Mouse (Mus musculus): ENCODE data around the gene Shank2. TPM values are rescaled to one million over a fixed set of nuclear protein-coding genes. Genes with fewer than 3 reads are reported as not detected.

Gene Shank2
- polyA plus RNA-seq, 1 experiment from 2014 or later = 9.7 TPM

DNA sequence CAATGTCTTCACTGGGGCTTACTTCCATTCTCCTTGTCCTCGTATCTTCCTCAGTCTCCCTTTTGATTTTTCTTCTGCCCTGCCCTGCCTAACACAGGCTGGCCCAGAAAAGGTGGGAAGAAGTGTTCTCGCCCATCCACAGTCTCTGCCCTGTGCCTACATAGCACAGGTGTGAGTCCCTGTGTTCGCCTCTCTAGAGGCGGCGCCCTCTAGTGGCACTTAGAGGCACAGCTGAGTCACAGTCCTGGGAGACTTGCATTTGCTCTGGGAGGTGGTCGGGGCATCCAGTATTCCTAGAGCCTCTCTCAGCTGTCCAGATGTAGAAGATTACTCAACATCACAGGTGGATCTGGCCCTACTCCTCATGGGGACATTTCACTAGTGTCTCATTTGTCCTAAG, 179.2 kb downstream of the Shank2 start:
- WGBS = 18% methylated on average over 6 of the region's 6 CpGs
- H3K4me2 ChIP-seq (ENCODE audit: low read length) = no peak overlapping the region
- H3K9ac ChIP-seq (replicated peaks; ENCODE audit: low read depth, low read length) = no peak overlapping the region
- no peak overlapping the region for H3K27ac ChIP-seq (ENCODE audit: low read length)
- no peaks in the 10 kb centered on the region for H3K9me3 ChIP-seq (ENCODE audit: control insufficient read depth, low read length)
- peaks cover 14% of the 10 kb centered on the region for H3K4me1 ChIP-seq (replicated peaks; ENCODE audit: control insufficient read depth, insufficient read depth, low read length)
- peak; percentile 74 for ATAC-seq
- H3K4me3 ChIP-seq (replicated peaks; ENCODE audit: low read length) = no peak overlapping the region
- H3K36me3 ChIP-seq (ENCODE audit: control insufficient read depth, insufficient read depth) = no peaks in the 10 kb centered on the region
- no peaks in the 10 kb centered on the region for H3K27me3 ChIP-seq (replicated peaks; ENCODE audit: control insufficient read depth, insufficient read depth, low read length)

DNA sequence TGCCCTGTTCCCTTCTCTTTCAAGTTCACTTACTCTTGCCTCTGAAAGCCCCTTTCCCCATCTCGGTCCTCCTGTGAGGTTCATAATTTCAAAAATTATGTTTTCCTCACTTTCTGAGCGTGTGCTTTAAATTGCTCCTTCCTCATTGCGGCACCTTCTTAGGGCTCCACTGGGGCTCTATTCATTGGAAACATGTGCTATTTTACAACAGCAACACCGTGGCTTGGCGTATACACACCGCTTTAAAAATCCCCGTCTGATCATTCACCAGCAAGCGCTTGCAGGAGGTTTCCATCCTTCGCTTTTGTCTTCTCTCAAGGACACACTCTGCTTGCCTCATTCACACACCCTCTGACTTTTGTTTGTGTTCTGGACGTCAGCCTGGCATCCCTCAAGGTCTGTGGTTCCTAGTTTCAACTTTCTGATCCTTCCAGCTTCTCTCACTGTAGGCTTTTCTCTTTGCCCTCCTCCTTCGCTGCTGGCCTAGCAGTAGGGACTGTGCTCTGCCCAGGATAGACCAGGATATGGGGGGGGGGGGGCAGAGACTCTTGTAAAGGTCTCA, 186.2 kb downstream of the Shank2 start:
- 0 out of 2 replicates have a peak, but pooled peaks cover 3% of the 10 kb centered on the region for H3K36me3 ChIP-seq (ENCODE audit: control insufficient read depth, insufficient read depth)
- no peak overlapping the region for H3K27ac ChIP-seq (ENCODE audit: low read length)
- 64% methylated on average over 11 of the region's 11 CpGs for WGBS
- no peak overlapping the region for H3K4me2 ChIP-seq (ENCODE audit: low read length)
- no peak overlapping the region for H3K4me3 ChIP-seq (replicated peaks; ENCODE audit: low read length)
- H3K27me3 ChIP-seq (replicated peaks; ENCODE audit: control insufficient read depth, insufficient read depth, low read length) = no peaks in the 10 kb centered on the region
- no peak for ATAC-seq
- no peak overlapping the region for H3K9ac ChIP-seq (replicated peaks; ENCODE audit: low read depth, low read length)
- no peaks in the 10 kb centered on the region for H3K4me1 ChIP-seq (replicated peaks; ENCODE audit: control insufficient read depth, insufficient read depth, low read length)
- no peaks in the 10 kb centered on the region for H3K9me3 ChIP-seq (ENCODE audit: control insufficient read depth, low read length)

DNA sequence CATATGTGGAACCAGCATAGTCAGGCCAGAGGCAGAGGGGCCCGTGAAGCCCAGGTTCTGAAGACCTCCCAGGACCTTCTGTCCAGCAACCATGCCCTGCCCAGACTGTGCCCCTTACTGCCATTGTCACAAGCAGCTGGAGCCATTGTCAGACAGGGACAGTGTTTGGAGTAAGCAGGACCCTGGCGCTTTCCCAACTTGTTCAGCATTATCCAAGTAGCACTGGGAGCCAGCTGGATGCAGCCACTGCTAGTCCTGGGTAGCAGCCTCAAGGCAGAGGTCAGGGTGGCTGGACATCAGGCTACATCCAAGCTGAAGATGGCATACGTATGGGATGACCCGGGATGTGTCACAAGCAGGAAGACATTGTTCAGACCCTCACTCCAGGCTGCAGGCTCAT, 187.7 kb downstream of the Shank2 start:
- no peaks in the 10 kb centered on the region for H3K4me1 ChIP-seq (replicated peaks; ENCODE audit: control insufficient read depth, insufficient read depth, low read length)
- 80% methylated on average over 4 of the region's 4 CpGs for WGBS
- H3K4me2 ChIP-seq (ENCODE audit: low read length) = no peak overlapping the region
- H3K9me3 ChIP-seq (ENCODE audit: control insufficient read depth, low read length) = no peaks in the 10 kb centered on the region
- H3K36me3 ChIP-seq (ENCODE audit: control insufficient read depth, insufficient read depth) = 0 out of 2 replicates have a peak, but pooled peaks cover 3% of the 10 kb centered on the region
- H3K9ac ChIP-seq (replicated peaks; ENCODE audit: low read depth, low read length) = no peak overlapping the region
- H3K4me3 ChIP-seq (replicated peaks; ENCODE audit: low read length) = no peak overlapping the region
- H3K27ac ChIP-seq (ENCODE audit: low read length) = no peak overlapping the region
- H3K27me3 ChIP-seq (replicated peaks; ENCODE audit: control insufficient read depth, insufficient read depth, low read length) = no peaks in the 10 kb centered on the region
- no peak for ATAC-seq

DNA sequence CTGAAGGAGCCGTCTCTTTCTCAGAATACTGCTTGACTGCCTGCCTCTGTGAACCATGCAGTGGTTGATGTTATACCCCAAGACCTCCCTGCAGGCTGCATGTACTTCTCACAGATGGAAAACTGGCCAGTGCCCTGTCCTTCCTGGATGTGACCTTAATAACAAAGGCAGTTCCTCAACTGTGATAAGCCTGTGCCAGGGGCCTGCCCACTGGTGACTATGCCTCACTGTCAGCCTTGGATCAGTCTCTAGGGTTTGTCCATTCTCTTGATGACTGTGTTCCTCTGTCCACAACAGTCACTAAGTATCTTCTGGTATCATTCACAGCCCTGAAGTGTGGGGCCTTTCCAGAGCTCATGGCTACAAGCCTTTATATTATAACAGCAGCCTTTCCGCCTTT, 196.8 kb downstream of the Shank2 start:
- Histone ChIP-seq H3K27ac (ENCODE audit: low read length) (no peak overlapping the region), H3K4me1 (replicated peaks; ENCODE audit: control insufficient read depth, insufficient read depth, low read length) (0 out of 2 replicates have a peak, but pooled peaks cover 2% of the 10 kb centered on the region), H3K27me3 (replicated peaks; ENCODE audit: control insufficient read depth, insufficient read depth, low read length) (no peaks in the 10 kb centered on the region), H3K9ac (replicated peaks; ENCODE audit: low read depth, low read length) (no peak overlapping the region), H3K4me2 (ENCODE audit: low read length) (no peak overlapping the region), H3K9me3 (ENCODE audit: control insufficient read depth, low read length) (no peaks in the 10 kb centered on the region), H3K36me3 (ENCODE audit: control insufficient read depth, insufficient read depth) (no peaks in the 10 kb centered on the region), H3K4me3 (replicated peaks; ENCODE audit: low read length) (no peak overlapping the region)
- 83% methylated on average over 2 of the region's 2 CpGs for WGBS
- no peak for ATAC-seq

DNA sequence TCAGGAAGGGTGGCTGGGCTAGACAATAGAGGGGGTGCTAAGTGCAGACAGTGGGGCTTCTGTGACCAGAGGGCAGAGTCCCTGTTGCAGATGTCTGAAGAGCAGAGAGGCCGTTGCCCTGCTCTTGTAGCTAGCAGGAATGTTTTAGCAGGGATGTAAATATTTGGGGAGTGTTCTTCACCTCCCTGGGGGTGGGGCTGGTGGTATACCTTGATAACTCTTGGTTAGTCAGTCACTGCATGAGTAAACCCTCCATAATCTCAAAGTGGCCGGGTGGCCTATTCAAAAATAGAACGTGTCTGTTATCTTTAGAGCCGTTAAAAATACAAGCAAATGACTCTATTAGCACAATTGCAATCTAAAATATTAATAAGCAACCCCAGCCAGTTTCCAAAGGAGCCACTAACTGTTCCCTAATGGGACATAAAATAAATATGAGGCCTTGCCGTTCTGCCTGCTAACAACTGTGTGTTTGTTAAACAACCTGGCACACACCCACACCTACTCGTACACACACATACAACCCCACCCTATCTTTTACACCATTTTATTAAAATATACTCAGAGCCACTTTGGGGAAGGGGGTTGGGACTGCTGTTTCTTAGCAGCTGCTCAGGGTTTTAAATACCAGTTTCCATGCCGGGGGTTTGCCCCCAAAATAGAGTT, 200.4 kb downstream of the Shank2 start:
- H3K27me3 ChIP-seq (replicated peaks; ENCODE audit: control insufficient read depth, insufficient read depth, low read length) = no peaks in the 10 kb centered on the region
- no peak overlapping the region for H3K4me3 ChIP-seq (replicated peaks; ENCODE audit: low read length)
- H3K9ac ChIP-seq (replicated peaks; ENCODE audit: low read depth, low read length) = no peak overlapping the region
- no peaks in the 10 kb centered on the region for H3K9me3 ChIP-seq (ENCODE audit: control insufficient read depth, low read length)
- H3K27ac ChIP-seq (ENCODE audit: low read length) = no peak overlapping the region
- ATAC-seq = no peak
- H3K4me2 ChIP-seq (ENCODE audit: low read length) = no peak overlapping the region
- H3K4me1 ChIP-seq (replicated peaks; ENCODE audit: control insufficient read depth, insufficient read depth, low read length) = peaks cover 10% of the 10 kb centered on the region
- WGBS = 79% methylated on average over 7 of the region's 7 CpGs
- H3K36me3 ChIP-seq (ENCODE audit: control insufficient read depth, insufficient read depth) = no peaks in the 10 kb centered on the region

DNA sequence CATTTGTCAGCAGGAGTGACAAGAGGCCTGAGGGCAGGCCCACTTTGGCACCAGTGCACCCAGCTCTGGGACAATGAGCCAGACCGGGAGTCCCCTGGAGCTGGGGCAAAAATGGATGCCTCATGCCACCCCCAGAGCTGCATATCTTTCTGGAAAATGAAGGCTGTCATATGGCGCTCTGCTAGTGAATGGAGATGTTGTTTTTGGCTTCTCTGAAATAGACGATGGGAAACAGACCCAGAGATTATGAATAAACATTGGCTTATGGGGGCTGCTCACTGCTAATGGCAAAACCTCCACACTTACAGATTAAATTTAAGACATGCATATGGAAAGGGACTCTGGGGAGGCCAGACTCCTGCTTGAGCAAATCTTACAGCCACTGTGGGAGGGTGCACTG, 202.6 kb downstream of the Shank2 start:
- 51% methylated on average over 3 of the region's 3 CpGs for WGBS
- H3K4me1 ChIP-seq (replicated peaks; ENCODE audit: control insufficient read depth, insufficient read depth, low read length) = peaks cover 10% of the 10 kb centered on the region
- peak overlapping the region; percentile 52 for H3K27ac ChIP-seq (ENCODE audit: low read length)
- peak; percentile 61 for ATAC-seq
- no peaks in the 10 kb centered on the region for H3K9me3 ChIP-seq (ENCODE audit: control insufficient read depth, low read length)
- H3K27me3 ChIP-seq (replicated peaks; ENCODE audit: control insufficient read depth, insufficient read depth, low read length) = no peaks in the 10 kb centered on the region
- no peaks in the 10 kb centered on the region for H3K36me3 ChIP-seq (ENCODE audit: control insufficient read depth, insufficient read depth)
- H3K4me2 ChIP-seq (ENCODE audit: low read length) = no peak overlapping the region; the same call in 1 of the 2 replicates
- H3K9ac ChIP-seq (replicated peaks; ENCODE audit: low read depth, low read length) = no peak overlapping the region
- no peak overlapping the region for H3K4me3 ChIP-seq (replicated peaks; ENCODE audit: low read length)

DNA sequence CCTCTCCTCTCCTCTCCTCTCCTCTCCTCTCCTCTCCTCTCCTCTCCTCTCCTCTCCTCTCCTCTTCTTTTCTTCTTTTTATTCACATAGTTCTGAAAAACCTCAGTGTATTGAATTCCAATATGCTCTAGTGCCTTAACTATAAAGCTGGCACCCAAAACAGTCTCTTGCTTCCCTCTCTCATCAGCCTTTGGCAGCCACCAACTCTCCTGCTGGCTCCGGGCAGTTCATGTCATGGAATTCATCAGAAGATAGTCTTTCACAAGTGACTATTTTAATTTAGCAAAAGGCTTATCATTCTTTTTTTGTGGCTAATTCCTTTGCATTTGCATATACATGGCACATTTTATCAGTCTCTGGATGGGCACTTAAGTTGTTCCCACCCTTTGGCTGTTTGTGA, 203.4 kb downstream of the Shank2 start:
- Histone ChIP-seq H3K4me1 (replicated peaks; ENCODE audit: control insufficient read depth, insufficient read depth, low read length) (peaks cover 10% of the 10 kb centered on the region), H3K27me3 (replicated peaks; ENCODE audit: control insufficient read depth, insufficient read depth, low read length) (no peaks in the 10 kb centered on the region), H3K9me3 (ENCODE audit: control insufficient read depth, low read length) (no peaks in the 10 kb centered on the region), H3K4me3 (replicated peaks; ENCODE audit: low read length) (no peak overlapping the region), H3K27ac (ENCODE audit: low read length) (no peak overlapping the region), H3K4me2 (ENCODE audit: low read length) (no peak overlapping the region), H3K36me3 (ENCODE audit: control insufficient read depth, insufficient read depth) (no peaks in the 10 kb centered on the region), H3K9ac (replicated peaks; ENCODE audit: low read depth, low read length) (no peak overlapping the region)
- no peak for ATAC-seq
- WGBS = 41% methylated on average over 1 of the region's 1 CpGs

DNA sequence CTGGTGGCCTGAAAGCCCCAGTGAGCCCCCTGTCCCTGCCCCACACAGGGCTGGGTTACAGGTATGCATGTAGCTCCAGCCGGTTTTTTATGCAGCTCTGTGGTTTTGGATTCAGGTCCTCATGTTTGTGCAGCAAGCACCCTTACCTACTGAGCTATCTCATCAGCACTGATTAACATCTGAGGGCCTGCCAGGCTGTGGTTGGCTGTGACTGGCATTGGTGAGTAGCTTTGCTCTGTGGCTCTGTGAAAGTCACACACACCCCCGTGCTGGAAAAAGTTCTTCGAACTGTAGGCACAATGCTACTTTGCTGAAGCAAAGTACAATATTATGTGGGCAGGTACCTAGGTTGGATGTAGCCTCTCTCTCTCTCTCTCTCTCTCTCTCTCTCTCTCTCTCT, 204.1 kb downstream of the Shank2 start:
- Histone ChIP-seq H3K9me3 (ENCODE audit: control insufficient read depth, low read length) (no peaks in the 10 kb centered on the region), H3K4me2 (ENCODE audit: low read length) (no peak overlapping the region), H3K27ac (ENCODE audit: low read length) (no peak overlapping the region), H3K36me3 (ENCODE audit: control insufficient read depth, insufficient read depth) (no peaks in the 10 kb centered on the region), H3K4me3 (replicated peaks; ENCODE audit: low read length) (no peak overlapping the region), H3K4me1 (replicated peaks; ENCODE audit: control insufficient read depth, insufficient read depth, low read length) (peaks cover 12% of the 10 kb centered on the region), H3K9ac (replicated peaks; ENCODE audit: low read depth, low read length) (no peak overlapping the region), H3K27me3 (replicated peaks; ENCODE audit: control insufficient read depth, insufficient read depth, low read length) (no peaks in the 10 kb centered on the region)
- WGBS = 83% methylated on average over 3 of the region's 3 CpGs
- no peak for ATAC-seq

DNA sequence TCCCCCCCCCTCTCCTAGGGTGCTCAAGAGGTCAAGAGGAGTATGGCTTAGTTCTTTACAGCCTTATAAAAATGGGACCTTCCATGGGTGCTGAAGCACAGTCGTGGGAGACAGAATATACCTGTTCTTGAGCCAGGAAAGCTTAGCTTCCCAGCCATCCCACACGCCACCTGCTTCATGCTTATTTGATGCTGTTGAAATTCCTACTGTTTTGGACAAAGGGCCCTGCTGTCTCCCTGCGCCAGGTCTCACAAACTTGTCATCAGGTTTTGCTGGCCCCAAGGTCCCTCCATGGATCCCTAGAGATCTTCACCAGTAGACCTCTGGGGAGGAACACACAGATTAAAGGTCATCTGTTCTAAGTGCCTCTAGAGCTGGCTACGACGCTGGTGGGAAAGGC, 204.5 kb downstream of the Shank2 start:
- Histone ChIP-seq H3K4me1 (replicated peaks; ENCODE audit: control insufficient read depth, insufficient read depth, low read length) (peaks cover 14% of the 10 kb centered on the region), H3K4me2 (ENCODE audit: low read length) (no peak overlapping the region), H3K9me3 (ENCODE audit: control insufficient read depth, low read length) (no peaks in the 10 kb centered on the region), H3K36me3 (ENCODE audit: control insufficient read depth, insufficient read depth) (no peaks in the 10 kb centered on the region), H3K9ac (replicated peaks; ENCODE audit: low read depth, low read length) (no peak overlapping the region), H3K27me3 (replicated peaks; ENCODE audit: control insufficient read depth, insufficient read depth, low read length) (no peaks in the 10 kb centered on the region), H3K4me3 (replicated peaks; ENCODE audit: low read length) (no peak overlapping the region), H3K27ac (ENCODE audit: low read length) (no peak overlapping the region)
- 87% methylated on average over 5 of the region's 5 CpGs for WGBS
- no peak for ATAC-seq
